Mouse (Mus musculus) layer of hippocampus, postnatal 10 days (tissue): ENCODE data around the gene Mylk. TPM values are rescaled to one million over a fixed set of nuclear protein-coding genes. Genes with fewer than 3 reads are reported as not detected.
"Not testable (repeated sequence)": the region's sequence is repeated elsewhere in the genome, so short reads cannot be mapped to it uniquely, and the experiment has no call there.

Experiments used
- DNase-seq, 2 experiments: peaks; one replicate each; pipeline ENCODE4 v3.0.0; 2021; ENCODE audit warnings: low spot score in 2 of 2
- total RNA-seq, 2 experiments: library from RNA; stranded (reverse); gene quantifications; 2 replicates each; pipeline ENCODE4 v1.2.3; 2021

Mylk gene
- total RNA-seq, 2 experiments from 2014 or later, result 9.1 to 10.1 TPM

GRCm38 (mm10) chr16:34768436-34768835 is 23.4 kb downstream of the Mylk start:
- DNase-seq, result peak in 1 of 2 experiments; percentile 29

GRCm38 (mm10) chr16:34770127-34770526 is 25.1 kb downstream of the Mylk start:
- no peak for DNase-seq

- no peak for DNase-seq
These were observed 27.5 kb downstream of the Mylk start for GRCm38 (mm10) chr16:34772445-34773032.

- no peak for DNase-seq
These were observed 37.4 kb downstream of the Mylk start for GRCm38 (mm10) chr16:34782442-34782841.

- no peak for DNase-seq
These were observed 38.5 kb downstream of the Mylk start for GRCm38 (mm10) chr16:34783536-34783935.

GRCm38 (mm10) chr16:34784675-34785074 is 39.7 kb downstream of the Mylk start:
- no peak for DNase-seq

GRCm38 (mm10) chr16:34792555-34792954 is 47.5 kb downstream of the Mylk start:
- DNase-seq, result no peak

GRCm38 (mm10) chr16:34793000-34793399 is 48.0 kb downstream of the Mylk start:
- no peak for DNase-seq

- DNase-seq, result peak in 1 of 2 experiments; percentile 29
These were observed 56.2 kb downstream of the Mylk start for GRCm38 (mm10) chr16:34801222-34801621.

- no peak for DNase-seq
These were observed 59.4 kb downstream of the Mylk start for GRCm38 (mm10) chr16:34804286-34805010.

GRCm38 (mm10) chr16:34806883-34807767 is 62.1 kb downstream of the Mylk start:
- peak in 1 of 2 experiments; percentile 15 for DNase-seq

- no peak for DNase-seq
These were observed 62.8 kb downstream of the Mylk start for GRCm38 (mm10) chr16:34807768-34808275.

- no peak for DNase-seq
These were observed 67.2 kb downstream of the Mylk start for GRCm38 (mm10) chr16:34812165-34812564.

GRCm38 (mm10) chr16:34813161-34813560 is 68.2 kb downstream of the Mylk start:
- not testable (repeated sequence) for DNase-seq

GRCm38 (mm10) chr16:34813570-34813969 is 68.6 kb downstream of the Mylk start:
- no peak for DNase-seq

- no peak for DNase-seq
These were observed 69.6 kb downstream of the Mylk start for GRCm38 (mm10) chr16:34814612-34815011.

- no peak for DNase-seq
These were observed 71.5 kb downstream of the Mylk start for GRCm38 (mm10) chr16:34816548-34816947.

GRCm38 (mm10) chr16:34825111-34825744 is 80.2 kb downstream of the Mylk start:
- no peak for DNase-seq

GRCm38 (mm10) chr16:34834477-34834876 is 89.5 kb downstream of the Mylk start:
- DNase-seq, result no peak

GRCm38 (mm10) chr16:34839004-34839703 is 94.1 kb downstream of the Mylk start:
- no peak for DNase-seq
